Mouse (Mus musculus) left cerebral cortex, adult 11 months (tissue): Measurements from ENCODE around the gene Gm5615.

Experiments used
- DNase-seq: peaks from one replicate; pipeline ENCODE4 v3.0.0; 2022; ENCODE audit warnings: low spot score

Gm5615 gene

DNA sequence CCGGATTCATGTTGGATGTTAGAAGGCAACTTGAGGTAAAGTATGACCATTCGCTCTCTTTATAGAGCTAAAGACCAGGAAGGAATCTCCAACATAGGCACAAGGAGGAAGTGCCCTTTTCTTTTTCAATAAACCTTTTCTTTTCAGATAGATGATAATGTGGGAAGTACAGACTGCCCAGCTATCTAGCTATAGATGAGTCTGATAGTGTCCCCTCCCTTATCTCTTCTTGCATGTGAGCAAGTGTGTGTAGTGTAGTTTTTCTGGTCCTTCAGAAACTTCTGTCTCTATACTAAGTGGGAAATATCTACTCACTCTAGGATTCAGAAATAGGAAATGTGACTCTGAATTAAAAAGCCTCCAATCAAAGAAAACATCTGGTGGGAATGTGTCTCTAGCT is at the start of gene Gm5615:
TSS of gene Gm5615 (minus strand) at position 101 of the 400 bp plus-strand sequence.
- no peak for DNase-seq

DNA sequence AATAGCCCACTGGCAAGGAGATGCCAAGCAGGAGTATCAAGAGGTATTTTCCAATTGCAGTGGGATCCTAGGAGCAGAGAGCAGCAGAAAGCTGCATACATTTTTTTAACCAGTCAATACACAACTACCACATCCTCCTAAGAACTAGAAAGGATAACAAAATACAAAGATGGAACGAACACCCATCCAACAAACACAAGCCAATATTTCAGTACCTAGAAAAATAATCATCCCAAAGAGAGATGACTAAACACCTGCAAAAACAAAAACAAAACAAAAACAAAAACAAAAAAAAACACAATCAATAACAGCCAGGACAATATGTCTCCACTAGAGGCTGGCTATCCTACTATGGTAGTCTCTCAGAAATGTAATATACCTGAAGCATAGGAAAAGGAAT is 40.8 kb upstream of the Gm5615 start, which contains the start of gene Gm17689:
TSS of gene Gm17689 (minus strand) at position 101 of the 400 bp plus-strand sequence.
- no peak for DNase-seq

DNA sequence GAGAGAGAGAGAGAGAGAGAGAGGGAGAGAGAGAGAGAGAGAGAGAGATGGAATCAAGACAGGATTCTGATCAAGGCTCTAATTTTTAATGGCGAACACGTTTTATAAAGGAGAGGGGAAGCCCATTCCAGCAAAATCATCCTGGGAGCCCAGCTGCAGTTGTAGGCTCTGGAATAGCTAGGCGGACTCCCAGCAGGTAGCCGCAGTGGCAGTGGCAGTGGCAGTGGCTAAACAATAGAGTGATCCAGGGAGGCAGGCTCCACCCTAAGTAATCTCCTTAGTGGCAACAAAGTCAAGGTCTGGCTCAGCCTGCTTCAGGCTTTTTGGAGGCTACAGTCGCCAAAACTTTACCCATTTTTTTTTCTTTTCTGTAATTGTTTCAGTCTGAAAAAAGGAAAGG is 37.6 kb downstream of the Gm5615 start:
- DNase-seq: no peak

DNA sequence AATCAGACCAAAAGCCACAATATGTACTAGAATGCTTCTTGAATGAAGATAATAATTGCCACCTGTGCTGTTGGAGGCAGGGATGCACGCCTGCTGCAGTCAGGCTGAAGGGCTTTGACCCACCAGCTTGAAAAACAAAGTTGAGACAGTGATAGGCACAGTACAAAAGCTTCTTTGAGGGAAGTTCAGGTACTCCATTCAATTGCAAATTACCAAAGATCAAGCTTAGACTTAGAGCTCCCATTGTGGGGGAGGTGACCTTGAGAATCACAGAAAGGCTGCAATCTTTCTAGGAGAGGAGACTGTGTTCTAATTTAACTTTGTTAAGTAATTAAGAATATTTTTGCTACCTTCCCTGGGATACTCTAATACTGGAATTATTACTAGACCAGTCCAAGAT is 45.9 kb downstream of the Gm5615 start:
- DNase-seq: no peak

DNA sequence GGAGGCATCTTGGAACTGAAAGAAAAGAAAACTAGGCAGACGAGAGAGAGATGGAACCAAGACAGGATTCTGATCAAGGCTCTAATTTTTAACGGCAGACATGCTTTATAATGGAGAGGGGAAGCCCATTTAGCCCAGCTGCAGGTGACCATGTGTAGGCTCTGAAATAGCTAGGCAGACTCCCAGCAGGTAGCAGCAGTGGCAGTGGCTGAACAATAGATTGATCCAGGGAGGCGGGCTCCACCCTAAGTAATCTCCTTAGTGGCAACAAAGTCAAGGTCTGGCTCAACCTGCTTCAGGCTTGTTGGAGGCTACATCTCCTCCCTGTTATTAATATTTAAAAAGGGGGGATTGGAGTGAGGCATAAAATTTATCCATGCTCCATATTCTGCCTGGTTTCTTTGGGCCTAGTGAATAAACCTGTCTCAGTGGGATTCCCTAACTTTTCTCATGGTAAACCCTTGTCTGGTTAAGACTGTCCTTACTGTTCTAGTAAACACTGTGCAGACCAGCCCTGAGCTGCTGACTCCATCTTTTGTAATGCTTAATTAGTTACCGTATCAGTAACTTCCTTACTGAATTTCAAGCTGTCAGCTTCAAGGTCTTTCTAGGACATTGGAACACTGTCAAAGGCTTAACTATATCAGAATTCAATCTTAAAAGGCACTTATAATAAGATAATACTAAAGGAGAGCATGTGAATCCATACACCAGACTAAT is 47.1 kb downstream of the Gm5615 start:
- no peak for DNase-seq
